Mouse (Mus musculus) heart, postnatal 10 days (tissue): ENCODE data around the gene Stat6. TPM values are rescaled to one million over a fixed set of nuclear protein-coding genes. Genes with fewer than 3 reads are reported as not detected.

Source experiments
- DNase-seq, 2 experiments: peaks; one replicate each; pipeline ENCODE4 v3.0.0; 2021
- intact Hi-C: fragments of 180-260 bp; cut with DNase I; formaldehyde crosslinking; loops from one replicate; pipeline ENCODE4 v1.15.1; 2025
- total RNA-seq, 2 experiments: library from RNA; stranded (reverse); gene quantifications; 2 replicates each; pipeline ENCODE4 v1.2.3; 2021

Stat6 gene
- total RNA-seq = 10 to 100 TPM; 45.9 to 46.8 TPM

DNA sequence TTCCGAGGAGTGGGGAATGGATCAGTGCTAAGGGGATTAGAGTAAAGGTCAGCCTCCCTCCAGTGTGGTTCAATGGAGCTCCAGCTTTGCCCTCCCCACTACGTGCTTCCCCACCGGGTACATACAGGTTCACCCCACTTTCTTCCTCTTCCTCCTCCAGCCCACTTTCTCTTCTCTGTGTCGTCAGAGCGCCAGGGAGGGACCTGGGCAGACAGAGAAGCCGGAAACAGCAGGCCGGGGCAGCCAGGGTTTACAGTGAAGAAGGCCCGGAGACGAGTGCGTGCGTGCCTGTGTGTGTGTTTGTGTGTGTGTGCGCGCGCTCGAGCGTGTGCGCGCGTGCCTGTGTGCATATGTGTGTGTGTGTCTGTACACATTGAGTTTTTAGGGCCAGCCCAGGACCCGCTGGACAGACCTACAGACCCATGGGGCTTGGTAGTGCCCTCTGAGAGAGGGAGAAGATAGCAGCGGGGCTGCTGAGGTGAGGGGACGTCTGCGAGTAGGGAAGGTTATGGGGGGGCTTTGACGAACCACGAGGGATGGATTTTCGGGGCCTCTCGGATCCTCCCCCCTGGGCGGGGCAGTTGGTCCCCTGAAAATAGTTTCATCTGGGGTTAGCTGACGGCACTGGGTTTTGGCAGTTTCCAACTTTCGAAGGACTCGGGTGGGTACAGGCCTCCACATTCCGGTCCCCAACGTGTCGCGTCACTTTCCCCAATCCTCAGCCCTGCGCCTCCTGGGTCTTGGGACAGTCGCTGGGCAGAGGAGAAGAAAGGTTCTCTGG lies at the start of gene Stat6:
Gene Stat6 (plus strand): TSS at position 215 of the 781 bp plus-strand sequence.
- intact Hi-C loops = loop anchor here (2.0 kb wide), 1 partner anchor 24 kb away; the partner anchor contains the start of gene Nemp1

GRCm38 (mm10) chr10:127594405-127594804 lies 48.4 kb upstream of the Stat6 start:
- intact Hi-C loops = no loop called here
- DNase-seq = peak in 1 of 2 experiments; percentile 42

More for the DNA sequence above, at the start of gene Stat6:
- DNase-seq = peak; percentile 87

- DNase-seq = no peak
- intact Hi-C loops = no loop called here
Measured at GRCm38 (mm10) chr10:127594930-127595715, 47.7 kb upstream of the Stat6 start.

GRCm38 (mm10) chr10:127596321-127596941 lies 46.4 kb upstream of the Stat6 start:
- peak; percentile 50 to 55 for DNase-seq
- intact Hi-C loops = no loop called here

- intact Hi-C loops = no loop called here
Measured at GRCm38 (mm10) chr10:127597311-127597901, 45.4 kb upstream of the Stat6 start.

DNA sequence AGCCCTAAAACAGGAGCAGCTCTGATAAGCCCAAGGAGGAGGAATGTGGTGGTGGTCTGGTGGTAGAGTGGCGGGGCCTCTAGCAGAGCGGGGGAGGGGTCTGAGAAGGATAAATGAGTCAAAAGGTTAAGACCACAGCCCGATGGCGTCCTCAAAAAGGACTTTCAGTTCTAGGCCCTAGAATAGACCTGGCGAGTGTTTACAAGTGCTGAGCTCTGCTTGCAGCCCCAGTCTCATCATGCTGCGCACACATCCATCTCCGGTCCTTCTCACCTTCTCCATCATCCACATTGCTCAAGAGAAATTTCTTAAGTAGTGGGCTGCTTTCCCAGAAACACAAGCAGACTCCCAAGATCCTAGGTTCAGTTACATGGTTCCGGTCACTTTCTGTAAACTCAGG lies 44.2 kb upstream of the Stat6 start:
- no peak for DNase-seq
- intact Hi-C loops = no loop called here

More at GRCm38 (mm10) chr10:127597311-127597901, 45.4 kb upstream of the Stat6 start:
- DNase-seq = peak; percentile 40 to 48

- intact Hi-C loops = no loop called here
- DNase-seq = no peak
Measured at GRCm38 (mm10) chr10:127599252-127599651, 43.5 kb upstream of the Stat6 start.

DNA sequence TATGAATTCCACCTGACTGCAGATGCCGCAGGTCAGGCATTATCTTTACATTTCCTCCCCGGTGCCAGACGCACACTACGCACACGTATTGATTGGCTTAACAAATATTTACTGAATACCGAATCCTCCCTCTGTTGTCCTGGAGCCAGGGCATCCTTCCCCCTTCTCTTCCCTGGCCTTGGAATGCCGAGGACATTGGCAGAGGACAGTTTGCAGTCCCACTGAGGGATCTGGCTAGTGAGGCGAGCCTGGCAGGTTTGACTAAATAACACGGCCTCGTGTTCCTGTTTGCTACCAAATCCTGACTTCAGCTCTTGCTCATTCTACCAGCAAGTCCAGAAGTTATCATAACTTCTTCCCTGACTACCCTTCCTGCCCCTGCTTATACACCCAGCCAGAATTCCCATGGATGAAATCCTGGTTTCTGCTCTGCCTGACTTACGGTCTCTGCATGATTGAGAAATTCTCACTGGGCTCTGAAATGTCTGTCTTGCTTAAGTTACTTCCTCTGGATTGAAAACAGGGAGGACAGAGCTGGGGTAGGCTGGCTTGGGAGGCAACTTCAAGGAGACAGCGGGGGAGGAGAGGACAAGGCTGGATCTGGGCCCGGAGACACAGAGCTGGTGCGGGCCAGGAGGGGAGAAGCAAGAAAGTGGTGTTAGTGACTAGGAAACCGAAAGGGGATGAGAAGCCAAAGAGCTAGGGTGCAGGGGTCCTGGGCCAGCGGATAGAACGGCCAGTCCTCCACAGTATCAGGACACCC lies 42.8 kb upstream of the Stat6 start:
- peak; percentile 79 for DNase-seq
- intact Hi-C loops = loop anchor here (2.0 kb wide), 1 partner anchor 17 kb away; no protein-coding TSS in a partner anchor

DNA sequence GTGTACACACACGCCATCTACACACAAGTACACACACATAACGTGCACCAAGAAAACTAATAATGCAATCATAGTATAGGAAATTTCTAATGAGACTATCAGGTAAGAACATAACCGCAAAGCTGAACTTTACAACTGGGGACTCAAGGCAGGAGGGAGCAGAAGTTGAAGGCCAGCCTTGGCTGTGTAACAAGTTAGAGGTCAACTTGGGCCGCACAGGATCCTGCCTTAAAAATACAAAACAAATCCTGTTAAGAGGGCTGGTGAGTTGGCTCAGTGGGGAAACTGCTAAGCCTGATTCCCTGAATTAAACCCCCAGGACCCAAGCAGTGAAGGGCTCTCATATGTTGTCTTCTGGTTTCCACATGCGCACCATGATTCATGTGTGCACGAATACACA lies 40.6 kb upstream of the Stat6 start:
- intact Hi-C loops = no loop called here
- no peak for DNase-seq

DNA sequence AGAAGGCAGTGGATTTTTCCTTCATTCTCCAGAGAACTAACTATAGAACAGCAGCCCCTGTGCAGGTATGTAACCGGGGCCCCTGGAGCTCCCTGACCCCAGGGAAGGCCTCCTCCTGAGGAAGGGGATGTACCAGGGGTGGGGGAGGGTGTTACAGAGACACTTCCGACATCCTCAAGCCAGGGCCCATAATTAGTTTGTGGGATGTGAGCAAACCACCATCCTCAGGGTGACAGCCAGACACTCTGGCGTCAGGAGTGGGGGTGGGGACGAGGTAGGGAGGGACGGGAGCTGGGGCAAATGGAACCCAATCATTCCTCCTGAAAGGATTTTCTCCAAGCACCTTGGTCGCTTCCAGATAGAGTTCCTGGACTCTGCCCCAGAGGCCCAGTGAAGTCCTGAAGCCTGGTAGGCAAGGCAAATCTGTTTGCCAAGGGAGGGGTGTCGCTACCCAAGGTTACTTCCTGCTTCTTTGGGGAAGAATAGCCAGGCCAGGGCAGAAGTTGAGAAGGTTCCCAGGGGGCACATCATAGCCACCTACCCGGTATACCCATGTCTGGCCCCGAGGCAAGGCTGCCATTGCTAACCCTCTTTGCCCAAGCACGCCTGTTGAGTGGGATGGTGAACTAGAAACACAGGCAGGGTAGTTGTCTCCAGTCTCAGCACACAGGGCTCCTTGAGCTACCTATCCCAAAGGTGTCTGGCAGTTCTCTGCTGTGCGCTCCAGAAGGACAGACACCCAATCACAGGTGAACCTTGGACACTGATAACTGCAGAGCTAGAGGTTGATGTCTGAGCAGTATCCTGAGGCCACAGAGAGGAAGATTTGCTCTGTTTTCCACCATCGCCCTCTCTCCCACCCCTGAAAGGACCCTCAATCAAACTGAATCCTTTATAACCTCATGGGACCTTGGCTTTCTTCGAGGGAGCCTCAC lies 39.1 kb upstream of the Stat6 start:
- DNase-seq = no peak
- intact Hi-C loops = no loop called here

DNA sequence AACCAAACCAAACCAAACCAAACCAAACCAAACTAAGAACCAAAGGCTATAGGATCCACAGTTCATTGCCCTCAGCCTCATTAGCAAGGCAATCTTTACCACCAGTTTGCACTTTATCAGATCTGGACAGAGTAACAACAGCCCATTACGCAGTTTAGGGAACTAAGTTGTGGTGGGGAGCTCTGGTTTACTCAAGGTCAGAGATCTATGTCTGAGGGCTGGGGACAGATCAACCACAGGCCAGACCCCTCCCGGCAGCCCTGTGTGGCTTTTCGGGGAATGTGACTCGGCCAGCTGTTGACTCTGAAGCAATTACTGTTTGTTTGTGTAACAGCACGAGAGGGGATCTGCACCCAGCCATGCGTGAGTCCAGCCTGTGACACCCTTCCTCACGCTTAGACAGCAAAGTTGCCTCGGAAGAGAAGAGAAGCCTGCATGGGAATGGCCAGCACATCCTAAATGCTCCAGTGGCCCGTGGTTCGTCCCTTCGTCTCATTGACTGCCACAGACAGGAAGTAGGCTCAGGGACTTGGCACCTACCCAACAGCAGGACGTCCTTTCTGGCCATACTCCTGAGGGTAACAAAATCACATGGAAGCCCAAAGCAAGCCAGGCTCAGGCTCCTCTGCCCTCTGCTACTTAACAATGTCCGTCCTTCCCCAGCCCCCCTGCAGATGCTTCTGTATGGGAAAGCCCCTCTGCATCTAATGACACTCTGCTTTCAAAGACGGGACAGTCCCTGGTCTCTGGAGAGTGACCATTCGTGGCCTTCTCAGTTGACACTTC lies 38.1 kb upstream of the Stat6 start:
- intact Hi-C loops = no loop called here

GRCm38 (mm10) chr10:127605251-127605547 lies 37.6 kb upstream of the Stat6 start:
- intact Hi-C loops = no loop called here
- no peak for DNase-seq

More for the DNA sequence above, 38.1 kb upstream of the Stat6 start:
- DNase-seq = peak; percentile 78 to 80

GRCm38 (mm10) chr10:127605756-127606155 lies 37.0 kb upstream of the Stat6 start:
- intact Hi-C loops = no loop called here
- no peak for DNase-seq

DNA sequence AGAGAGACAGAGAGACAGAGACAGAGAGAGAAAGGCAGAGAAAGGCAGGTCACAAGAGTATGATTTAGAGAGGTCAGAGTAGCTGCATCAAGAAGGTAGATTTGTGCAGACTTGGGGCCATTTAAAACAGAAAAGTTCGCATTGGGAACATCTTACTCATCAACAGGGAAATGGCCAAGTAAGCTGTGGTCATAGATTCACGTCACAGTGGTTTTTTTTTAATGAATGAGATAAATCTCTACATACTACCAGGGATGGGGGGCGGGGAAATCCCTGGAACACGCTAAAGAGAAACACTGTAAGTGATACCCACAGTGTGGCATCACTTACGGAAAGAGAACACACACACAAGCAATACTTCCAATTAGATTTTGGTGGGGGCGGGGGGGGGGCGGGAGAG lies 35.7 kb upstream of the Stat6 start:
- DNase-seq = no peak
- intact Hi-C loops = no loop called here

DNA sequence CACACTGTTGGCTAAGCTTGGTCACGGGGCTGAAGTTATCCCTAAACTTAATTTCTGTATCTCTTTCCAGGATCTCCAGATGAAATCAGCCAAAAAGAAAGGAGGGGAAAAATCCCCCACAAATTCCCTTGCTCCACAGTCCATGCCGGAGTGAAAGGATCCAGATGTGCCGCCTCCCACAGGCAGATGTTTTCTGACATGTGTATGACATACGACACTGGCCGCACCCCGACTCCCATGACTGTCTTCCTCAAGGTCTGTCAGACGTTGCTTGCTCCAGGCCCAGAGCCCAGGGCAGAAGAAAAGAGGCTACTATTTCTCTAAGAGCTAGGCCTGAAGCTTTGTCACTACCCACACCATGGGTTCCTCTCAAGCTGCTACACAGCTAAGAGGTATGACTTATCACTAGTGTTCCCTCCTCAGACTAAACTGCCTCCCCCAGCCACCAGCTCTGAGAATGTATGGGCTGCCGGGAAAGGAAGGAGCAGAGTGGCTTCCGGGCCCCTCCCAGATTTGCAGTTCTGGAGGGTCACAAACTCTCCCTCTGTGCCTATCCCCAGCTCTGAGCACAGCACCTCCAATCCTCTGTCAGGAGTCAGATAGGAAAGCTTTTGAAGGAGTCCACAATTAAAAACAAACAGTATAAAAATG lies 33.2 kb upstream of the Stat6 start:
- intact Hi-C loops = no loop called here
- DNase-seq = peak in 1 of 2 experiments; percentile 38

DNA sequence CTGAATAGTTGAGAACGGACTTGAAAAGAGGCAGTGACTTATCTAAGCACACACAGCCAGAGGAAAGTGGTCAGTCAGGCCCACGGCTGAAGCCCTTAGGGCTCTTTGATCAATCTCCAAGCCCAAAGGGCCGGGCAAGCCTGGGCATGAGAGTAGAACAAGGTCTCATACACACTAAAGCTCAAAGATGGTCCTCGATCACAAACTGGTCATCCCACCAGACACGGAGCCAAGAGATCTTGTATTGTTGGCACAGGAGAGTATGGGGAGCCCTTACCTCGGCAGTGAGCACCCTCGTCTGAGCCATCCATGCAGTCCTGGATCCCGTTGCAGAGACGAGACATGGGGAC lies 32.7 kb upstream of the Stat6 start:
- intact Hi-C loops = no loop called here
- no peak for DNase-seq

GRCm38 (mm10) chr10:127612079-127612775 lies 30.6 kb upstream of the Stat6 start:
- no peak for DNase-seq
- intact Hi-C loops = no loop called here
